Mouse (Mus musculus): ENCODE data around the gene Fkbp4.

DNA sequence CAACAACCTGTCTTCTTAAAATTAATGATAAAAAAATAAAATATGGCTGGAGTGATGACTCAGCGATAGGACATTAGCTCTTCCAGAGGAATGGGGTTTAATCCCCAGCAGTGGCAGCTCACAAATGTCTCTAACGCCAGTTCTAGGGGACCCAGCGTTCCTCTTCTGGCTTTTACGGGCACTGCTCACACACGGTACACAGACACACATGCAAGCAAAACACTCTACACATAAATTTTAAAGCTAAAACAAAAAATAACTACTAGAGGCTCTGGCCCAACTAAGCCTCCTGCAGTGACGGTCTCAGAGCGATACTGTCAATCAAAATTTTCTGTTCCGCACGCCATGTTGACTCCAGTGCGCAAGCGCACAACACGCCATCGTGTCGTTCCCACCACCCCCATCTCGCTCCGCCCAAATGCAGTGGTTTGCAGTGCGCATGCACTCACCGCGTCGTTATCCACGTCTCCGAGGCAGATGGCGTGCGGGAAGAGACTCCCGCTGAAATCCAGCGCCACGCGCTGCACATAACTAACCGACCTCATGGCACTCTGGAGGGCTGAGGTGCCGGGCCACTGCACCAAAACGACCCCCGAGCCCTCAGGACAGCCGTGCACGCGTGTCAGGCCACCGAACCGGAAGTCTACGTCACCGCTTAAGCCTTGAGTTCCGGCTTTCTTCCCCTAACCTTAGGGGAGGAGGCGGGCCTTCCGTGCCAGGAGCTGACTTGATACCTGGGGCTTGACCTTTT lies 14.0 kb downstream of the Fkbp4 start, which contains the start of gene Itfg2:
- no peak for TF ChIP-seq GATA1 (IDR thresholded peaks at IDR 0.05; ENCODE audit: borderline replicate concordance, low read length)
- 0 out of 2 replicates have a peak, but pooled peaks have one; percentile 35 for TF ChIP-seq FLI1 (IDR thresholded peaks at IDR 0.05; ENCODE audit: low read length)
